Mouse (Mus musculus) Muller cell, postnatal 12 days (primary cell): ENCODE data around the gene Mrpl10.
A peak's percentile ranks its signal among the peaks of the same experiment; 100 is the strongest.

Experiments used
- DNase-seq: peaks from one replicate; pipeline ENCODE4 v3.0.0-alpha.2; 2015; ENCODE audit errors: inconsistent ontology term

Mrpl10 gene

DNA sequence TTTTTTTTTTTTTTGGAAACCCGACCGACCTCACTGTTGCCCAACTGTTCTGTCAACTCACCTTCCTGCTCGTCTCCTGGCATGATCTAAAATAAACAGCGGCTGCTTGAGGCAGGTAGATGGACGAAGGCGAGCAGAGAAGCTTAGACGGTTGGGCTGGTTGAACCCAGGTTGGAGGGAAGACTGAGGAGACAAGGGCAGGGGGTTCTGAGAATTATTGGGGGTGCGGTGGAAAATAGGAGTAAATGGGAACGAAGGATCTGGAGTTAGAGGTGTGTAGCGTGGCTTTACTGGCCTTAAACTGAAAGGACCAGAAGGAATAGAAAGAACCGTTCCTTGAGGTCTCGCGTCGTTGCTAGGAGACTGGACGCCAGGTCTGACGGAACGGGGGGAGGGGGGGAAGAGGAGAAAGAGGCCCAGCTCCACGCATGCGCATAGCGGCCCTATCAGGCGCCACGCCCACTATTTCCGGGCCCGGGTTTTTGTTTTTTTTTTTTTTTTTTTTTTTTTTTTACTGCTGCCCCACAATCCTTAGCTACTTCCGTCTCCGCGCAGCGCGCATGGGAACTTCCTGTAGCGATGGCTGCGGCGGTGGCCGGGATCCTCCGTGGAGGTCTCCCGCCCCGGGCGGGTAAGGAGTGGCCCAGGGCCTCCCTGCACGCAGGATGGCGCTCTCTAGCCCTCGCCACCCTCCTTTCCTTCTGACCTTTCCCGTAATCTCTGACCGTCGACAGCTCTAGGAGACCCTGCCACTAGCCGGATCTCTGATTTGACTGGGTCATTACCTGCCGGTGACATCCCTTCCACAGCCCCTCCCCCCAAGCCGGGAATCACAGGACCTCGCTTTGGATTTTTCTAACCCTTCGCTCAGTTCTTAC is at the start of gene Mrpl10, which contains the start of gene Lrrc46:
Gene Mrpl10 (plus strand): TSS at position 539 of the 878 bp plus-strand sequence.
Gene Lrrc46 (minus strand): TSS at position 386 of the 878 bp plus-strand sequence.
- DNase-seq, result peak; percentile 95

DNA sequence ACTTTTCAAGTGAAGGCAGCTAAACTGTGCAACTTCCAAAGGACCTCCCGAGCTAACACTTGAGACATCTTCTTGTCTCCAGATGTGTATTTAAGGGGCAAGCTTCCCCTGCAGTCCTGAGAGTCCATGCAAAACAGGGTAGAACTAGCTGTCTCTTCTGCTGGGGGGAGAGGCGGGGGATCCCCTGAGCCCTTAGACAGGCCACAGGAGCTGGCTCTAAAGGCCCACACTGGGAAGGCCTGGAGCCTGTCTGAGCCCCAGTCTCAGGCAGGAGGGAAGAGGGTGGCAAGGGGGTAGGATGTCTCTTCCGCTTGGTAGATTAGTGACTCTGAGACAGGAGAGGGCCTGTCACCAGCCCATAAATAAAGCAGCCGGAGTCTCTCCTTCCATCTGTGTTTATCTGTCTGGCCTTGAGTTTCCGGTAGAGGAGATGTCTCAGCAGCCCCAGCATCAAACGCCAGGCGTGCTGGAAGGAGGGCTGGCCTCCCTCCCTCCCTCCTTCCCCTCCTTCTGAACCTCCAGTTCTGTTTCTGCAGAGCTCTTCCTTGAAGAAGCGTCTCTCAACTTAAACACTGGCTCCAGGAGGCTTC is 48.5 kb upstream of the Mrpl10 start:
- no peak for DNase-seq

DNA sequence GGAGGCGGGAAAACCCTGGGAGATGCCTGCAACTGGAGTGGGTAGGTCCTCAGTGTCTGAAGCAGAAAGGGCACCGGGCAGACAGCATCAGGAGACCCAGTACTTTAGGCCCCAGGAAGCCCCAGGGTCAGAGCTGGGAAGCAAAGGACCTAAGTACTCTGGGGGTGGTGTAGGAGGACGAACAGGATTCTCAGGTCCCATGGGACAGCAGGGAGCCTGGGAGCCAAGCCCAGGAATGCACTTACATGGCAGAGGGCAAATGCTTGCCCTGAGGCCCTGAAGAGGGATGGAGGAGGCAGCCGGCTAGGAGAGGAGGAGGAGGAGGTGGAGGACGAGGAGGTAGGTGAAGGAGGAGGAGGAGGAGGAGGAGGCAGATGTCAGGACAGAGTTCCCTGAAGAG is 46.3 kb upstream of the Mrpl10 start:
- DNase-seq, result no peak

DNA sequence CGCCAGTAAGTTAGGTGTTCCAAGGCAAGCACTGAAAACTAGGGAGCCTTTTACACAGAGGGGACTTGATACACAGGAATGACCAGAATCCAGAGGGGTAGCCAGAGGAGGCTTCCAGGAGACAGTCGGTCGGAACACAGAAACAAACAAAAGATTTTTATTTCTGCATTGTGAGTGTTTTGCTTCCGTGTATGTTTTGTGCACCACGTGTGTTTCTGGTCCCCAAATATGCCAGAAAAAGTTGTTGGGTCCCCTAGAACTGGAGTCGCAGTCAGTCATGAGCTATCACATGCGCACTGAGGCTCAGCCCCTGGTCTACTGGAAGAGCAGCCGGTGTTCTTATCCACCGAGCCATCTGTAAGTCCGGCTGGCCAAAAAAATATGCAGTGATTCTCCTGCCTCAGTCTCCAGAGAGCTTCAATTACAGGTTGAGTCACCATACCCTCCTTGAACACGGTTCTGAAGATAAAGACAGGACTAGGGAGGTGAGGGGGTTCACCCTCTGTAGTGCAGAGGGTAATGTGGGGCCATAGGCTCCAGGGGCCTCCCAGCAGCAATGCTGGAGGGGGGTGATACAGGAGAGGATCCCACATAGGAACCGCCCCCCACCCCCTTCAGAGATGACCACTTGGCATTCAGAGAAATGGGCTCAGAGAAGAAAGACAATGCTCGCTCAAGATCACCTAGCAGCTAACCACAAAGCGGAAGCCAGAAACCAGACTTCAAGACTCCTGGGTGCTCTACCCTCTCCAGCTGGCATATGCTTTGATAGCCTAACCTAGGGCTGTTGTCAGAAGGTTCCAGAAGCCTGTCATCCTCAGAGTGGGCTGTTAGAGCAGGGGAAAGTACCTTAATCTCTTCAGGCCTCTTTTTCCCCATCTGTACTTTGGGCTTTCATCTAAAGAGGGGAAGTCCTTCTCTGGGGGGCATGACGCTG is 45.3 kb upstream of the Mrpl10 start:
- DNase-seq, result no peak

DNA sequence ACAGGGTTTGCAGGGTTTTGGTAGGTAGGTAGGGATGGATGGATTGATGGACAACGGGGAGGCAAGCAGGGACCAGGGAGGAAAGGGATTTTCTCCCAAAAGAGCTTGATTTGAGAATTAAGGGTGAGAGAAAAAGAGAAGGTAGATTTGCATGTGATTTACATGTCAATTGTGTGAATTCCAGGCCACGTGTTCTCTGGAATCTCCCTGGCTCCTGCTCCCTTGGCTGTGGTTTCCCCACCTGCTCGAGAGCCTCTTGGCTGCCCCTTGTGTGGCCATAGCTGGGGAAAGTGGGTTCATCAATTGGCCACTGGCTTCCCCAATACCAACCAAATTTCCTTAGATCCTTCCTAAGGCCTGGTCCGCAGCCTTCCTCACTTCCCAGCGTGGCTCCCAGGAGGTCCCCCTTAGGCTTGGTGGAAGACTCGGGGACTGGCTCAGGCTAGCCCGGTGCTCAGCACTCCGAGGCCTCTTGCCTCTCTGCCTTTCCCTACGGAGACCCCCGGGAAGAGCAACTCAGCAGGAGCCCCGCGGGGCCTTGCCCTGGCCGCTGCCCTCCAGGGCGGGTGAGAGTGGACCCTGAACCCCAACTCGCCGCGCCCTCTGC is 44.5 kb upstream of the Mrpl10 start:
- DNase-seq, result no peak

DNA sequence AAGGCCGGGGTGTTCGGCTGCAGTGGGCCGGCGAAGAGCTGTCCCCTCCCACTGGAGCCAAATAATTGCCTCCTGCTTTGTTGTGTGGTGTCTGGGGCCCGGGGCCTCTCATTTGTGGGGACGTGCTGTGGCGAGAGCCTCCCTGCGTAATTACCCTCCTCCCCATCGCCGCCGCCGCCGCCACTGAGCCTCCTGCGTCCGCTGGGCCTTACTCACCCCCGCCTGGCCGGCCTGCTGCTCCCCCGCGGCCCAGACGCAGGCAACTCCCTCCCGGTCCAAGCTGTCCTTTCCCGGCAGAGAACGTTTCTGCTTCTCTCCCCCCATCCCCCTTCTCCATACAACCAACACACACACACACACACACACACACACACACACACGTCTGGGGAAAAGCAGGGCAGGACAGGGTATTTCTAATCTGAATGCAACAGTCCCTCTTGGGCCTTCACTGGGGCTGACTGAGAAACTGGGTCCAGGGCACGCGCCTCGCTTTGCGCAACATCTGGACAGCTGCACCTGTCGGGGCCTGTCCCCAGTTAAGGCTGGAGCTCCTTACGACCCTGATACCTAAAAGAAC is 43.9 kb upstream of the Mrpl10 start:
- peak; percentile 66 for DNase-seq

DNA sequence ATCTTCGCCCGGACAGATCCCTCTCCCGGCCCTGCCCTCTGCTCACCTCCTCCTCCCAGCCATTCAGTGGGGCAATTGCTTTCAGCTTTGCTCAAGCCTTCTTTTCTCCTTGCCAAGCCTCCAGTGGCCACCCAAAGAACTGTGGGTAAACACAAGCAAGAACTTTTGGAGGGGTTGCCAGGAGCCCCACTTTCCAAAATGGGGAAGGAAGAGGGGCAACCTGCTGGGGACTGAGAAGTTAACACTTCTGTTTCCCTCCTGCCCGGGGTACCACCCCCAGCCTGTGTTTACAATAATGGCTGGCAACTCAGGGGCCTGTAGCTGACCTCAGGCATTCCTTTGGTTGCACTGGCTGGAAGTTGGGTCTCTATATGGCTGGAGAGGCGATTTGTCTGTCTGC is 38.2 kb upstream of the Mrpl10 start:
- DNase-seq, result no peak

DNA sequence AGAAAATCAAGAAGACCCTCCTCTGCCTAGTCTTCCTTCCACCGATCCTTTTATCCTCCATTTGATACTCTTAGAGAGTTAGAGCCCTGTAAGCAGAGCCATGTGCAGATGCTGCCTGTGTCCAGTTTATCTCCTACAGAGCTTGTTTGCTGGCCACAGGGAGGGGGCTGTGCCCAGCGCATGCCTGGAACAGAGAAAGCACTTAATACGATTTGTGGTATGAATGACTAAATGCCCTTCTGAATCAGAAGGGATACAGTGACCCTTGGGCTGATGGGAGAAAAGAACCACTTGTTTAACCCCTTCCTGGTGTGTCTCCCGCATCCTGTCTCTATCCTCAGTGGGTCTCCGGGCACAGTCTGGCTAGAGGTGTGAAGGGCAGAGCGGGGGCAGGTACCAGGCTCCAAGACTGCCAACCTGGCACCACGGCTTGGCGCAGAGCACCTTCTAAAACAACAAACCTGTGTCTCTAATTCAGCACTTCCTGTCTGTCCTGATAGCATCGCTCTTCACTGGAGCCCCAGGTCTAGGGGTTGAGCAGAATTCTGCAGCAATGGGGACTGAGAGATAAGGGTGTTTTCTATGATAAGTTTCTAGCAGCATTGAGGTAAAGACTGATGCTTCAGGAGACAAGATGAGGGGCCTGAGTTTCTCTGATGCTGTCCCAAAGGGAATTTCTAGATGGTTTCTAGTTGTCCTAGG is 34.1 kb upstream of the Mrpl10 start:
- peak; percentile 37 for DNase-seq

DNA sequence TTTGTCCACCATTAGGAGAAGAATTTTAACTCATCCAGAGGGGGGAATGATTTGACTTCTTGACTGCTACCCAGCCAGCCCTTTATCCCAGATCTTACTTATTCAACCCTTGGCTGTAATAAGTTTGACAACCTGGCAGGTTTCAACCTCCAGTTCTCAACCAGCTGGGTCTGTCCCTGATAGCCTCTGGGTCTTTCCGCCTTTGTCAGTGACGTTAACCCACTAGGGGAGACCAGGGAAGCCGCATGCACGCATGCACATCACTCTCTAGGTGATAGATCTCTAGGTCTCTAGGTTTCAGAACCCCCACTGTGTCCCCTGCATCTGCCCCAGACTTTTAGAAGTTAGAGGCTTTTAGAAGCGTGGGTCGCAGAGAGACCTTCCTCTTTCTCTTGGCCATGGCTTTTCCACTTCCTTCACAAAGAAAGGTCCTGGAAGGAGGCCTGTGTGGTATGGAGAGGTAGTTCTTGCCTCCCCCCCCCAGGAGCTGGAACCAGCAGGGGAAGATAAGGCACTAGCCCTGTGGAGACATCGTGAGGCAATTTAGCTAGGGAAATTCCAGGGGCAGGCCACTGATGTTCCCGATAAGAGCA is 32.1 kb upstream of the Mrpl10 start:
- DNase-seq, result no peak

DNA sequence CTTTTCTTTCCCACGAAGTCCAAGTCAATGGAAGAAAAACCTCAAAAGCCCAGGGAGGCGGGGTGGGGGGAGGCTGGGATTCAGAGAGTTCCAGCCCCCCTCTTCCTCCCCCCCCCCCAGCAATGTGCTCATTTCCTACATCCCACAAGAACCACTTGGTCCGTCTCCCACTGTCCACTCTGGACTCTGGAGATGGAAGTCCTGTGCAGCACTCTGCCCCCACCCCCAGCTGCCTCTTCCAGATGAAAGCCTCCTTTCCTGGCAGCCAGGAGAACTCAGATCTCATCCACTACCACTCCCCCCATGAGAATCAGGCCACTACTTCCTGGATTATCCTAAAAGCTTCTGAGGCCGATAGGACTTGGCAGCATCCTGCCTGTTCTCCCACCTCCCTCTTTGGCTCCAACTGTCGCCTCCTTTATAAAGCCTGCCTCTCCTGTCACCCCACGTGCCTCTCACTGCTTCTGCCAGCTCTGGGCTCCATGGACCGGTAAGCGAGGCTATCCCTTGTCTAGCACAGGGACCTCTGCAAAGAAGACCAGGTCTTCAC is 28.2 kb upstream of the Mrpl10 start, which contains the start of gene Sp6:
Gene Sp6 (plus strand): TSS at position 274 of the 550 bp plus-strand sequence.
- no peak for DNase-seq

DNA sequence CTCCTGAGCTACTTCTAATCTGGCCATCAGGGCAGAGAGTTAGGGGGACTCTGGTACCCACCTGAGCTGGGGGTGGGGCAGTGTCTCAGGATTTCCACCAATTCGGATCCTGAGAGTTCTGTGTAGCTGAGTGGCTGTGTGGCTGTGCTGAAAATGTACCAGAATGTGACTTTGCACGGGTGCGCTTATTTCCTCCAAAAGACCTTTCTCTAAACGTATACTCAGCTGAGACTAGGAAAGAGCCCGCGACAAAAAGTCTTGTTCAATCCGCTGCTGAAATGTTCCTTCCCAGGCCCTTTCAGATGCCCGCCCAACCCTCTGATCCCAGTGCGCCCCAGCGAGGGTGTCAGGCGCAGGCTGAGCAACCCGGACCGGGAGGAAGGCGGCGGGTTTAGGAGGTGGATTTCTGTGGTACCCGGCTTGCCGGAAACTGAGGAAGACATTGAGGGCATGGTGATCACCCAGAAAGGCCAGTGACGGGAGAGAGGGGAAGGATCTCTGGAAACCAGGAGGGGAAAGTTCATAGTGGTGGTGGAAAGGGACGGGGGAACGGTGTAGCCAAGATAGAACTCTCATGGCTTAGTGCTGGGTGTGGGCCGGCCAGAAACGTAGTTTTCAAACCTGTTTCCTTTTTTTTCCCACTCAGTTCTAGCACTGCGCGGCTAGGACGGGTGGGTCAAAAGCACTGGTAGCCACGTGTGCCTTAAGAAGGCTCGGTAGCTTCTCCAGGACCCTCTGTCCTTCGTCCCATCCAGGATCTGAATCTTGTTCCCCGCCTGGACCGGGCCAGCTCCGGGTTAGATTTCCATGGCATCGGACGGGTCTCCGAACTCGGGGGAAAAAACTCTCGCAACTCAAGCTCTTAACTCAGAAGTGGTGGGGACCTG is 23.4 kb upstream of the Mrpl10 start:
- DNase-seq, result no peak

DNA sequence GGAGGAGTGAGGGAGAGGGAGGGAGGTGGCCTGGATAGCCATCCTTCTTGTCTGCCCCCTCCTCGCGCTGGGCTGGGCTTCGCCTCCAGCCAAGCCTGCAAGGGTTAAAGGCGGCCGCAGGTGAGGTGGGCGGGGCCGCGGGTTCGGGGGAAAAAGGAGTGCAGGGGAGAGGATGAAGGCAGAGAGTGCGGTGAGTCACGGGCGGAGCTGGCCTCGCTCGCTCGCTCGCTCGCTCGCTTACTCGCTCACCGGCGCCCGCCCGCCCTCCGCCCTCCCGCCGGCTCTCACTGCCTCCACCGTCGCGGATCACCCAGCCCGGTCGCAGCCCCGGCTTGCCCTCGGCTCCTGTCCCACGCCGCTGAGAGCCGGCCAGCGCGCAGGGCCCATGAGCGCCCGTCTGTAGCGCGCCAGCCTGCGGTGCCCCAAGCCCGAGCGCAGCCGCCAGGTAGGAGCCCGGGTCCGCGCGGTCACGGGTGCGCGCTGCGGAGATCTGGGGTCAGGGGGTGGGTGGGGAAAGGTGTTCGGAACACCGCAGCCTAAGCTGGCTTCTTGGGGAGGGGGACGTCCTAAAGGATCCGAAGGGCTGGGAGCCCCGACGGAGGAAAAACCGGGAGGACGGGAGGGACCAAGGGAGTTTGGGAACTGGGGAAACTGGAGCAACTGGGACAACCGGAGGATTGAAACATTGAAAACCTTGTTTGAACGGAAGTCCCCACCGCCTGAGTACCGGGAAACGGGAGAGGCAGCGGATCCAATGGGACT is 22.6 kb upstream of the Mrpl10 start:
- no peak for DNase-seq

DNA sequence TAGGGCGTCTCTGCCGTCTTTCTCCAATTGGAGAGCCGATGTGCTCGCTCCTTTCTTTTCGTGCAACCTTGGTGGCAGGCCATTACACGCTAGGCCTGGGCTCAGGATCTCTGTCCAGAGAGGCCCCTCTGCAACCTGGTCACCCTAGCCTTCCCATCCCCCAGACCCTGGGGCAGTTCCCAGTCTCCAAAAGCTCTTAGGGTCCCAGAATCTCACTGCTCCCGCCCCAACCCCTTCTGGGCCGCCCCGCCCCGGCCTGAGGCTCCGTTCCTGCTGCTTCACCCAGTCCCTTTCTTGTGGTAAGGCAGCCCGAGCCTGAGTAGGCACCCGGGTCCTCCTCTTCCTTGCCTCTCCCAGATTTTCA is 22.0 kb upstream of the Mrpl10 start:
- DNase-seq, result no peak

DNA sequence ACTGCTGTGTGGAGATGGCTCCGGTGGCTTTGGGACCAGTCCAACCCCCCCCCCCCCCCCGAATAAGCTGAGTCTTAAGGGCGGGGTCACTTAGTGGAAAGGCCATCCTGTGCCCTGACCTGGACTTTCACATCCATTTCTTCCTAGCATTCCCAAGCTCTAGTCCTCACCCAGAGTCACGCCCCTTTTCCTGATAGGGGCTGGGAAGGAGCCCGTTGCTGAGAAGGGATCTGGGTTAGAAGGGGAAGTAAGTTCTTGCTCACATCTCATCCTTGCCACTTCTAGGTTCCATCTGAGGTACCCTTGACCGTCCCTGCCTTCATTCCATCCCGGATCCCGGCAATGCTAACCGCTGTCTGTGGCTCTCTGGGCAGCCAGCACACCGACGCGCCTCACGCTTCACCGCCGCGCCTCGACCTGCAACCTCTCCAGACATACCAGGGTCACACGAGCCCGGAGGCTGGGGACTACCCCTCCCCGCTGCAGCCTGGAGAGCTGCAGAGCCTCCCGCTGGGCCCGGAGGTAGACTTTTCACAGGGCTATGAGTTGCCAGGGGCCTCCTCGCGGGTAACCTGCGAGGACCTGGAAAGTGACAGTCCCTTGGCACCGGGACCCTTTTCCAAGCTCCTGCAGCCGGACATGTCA is 20.1 kb upstream of the Mrpl10 start:
- no peak for DNase-seq

DNA sequence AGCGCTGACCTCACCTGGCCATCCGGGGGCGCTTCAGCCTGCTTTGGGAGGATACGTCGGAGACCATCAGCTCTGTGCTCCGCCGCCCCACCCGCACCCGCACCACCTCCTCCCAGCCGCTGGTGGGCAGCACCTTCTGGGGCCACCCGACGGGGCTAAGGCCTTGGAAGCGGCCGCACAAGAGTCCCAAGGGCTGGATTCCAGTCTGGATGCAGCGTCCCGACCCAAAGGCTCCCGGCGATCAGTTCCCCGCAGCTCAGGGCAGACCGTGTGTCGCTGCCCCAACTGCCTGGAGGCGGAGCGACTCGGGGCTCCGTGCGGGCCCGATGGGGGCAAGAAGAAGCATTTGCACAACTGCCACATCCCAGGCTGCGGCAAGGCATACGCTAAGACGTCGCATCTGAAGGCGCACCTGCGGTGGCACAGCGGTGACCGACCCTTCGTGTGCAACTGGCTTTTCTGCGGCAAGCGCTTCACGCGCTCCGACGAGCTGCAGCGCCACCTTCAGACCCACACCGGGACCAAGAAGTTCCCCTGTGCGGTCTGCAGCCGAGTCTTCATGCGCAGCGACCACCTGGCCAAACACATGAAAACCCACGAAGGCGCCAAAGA is 19.4 kb upstream of the Mrpl10 start:
- peak; percentile 71 for DNase-seq

DNA sequence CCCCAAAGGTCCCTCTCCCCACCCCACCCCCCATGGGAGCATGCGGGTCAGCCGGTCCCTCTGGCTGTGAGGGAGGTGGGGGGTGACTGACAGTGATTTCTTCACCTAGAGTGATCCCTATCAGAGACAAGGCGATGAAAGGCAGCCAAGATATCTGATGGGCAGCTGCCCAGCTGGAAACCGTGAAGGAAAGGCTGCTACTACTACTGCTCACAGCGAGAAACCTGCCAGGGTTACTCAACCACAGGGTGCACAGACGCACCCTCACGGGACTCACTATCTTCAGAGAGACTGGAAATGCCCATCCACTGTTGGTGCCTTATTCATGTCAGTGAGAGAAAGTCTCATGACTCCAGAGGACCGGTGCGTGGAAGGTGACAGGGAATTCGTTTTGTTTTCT is 16.4 kb upstream of the Mrpl10 start:
- DNase-seq, result no peak

DNA sequence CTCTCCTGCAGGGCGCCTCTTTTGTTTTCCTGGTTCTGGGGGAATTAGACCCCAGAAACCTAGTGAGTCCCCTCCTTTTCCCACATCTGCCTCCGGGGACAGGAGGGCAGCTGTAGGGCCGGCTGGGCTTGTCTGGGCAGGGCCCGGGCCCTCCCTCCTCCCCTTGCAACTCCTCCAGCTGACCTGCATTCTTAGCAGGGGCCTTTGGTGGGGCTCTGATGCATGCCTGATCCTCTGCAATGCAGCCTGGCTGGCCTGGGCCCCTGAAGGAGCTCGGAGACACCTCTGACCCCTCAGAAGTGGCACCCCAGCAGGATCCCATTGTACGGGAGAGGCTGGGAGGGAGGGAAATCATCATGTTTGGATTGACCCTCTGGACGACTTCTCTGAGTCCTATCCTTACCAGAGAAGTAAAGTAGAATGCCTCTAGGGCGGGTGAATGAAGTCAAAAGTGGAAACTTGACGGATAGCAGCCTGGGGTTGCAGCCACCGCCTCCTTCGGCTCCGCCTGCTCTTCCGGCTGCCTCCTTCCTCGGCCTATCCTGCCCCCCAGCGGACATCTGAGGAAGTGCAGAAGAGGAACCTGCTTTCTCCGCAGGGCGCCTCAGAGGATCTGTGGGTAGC is 15.5 kb upstream of the Mrpl10 start:
- DNase-seq, result peak; percentile 86
